Mouse (Mus musculus) spleen, adult 2 months (tissue): Measurements from ENCODE around the gene Slc12a4. TPM values are rescaled to one million over a fixed set of nuclear protein-coding genes. Genes with fewer than 3 reads are reported as not detected.

Experiments used
- DNase-seq, 2 experiments: peaks; one replicate each; pipeline versions ENCODE4 v3.0.0 to v3.0.0-alpha.2; 2012 to 2021; ENCODE audit warnings: low spot score in 2 of 2, low read depth in 1 of 2
- H3K27ac ChIP-seq: fragments of 200-500 bp; 2 replicates; pipeline ENCODE4 v1.5.1; 2012; ENCODE audit warnings: low read length, inconsistent platforms; ENCODE audit not compliant: insufficient read depth
- H3K27me3 ChIP-seq: fragments of 200-500 bp; 2 replicates; pipeline ENCODE4 v1.6.1; 2012; ENCODE audit warnings: mild to moderate bottlenecking, moderate library complexity, low read length, inconsistent platforms; ENCODE audit not compliant: control insufficient read depth, insufficient read depth
- H3K36me3 ChIP-seq: fragments of 200-500 bp; 2 replicates; pipeline ENCODE4 v1.6.1; 2012; ENCODE audit warnings: mild to moderate bottlenecking, low read length, inconsistent platforms; ENCODE audit not compliant: control insufficient read depth, insufficient read depth
- H3K4me1 ChIP-seq: fragments of 200-500 bp; 2 replicates; pipeline ENCODE4 v1.6.1; 2011; ENCODE audit warnings: inconsistent platforms; ENCODE audit not compliant: control insufficient read depth, insufficient read depth, insufficient read length
- H3K4me3 ChIP-seq: fragments of 200-500 bp; 2 replicates; pipeline ENCODE4 v1.5.1; 2011; ENCODE audit warnings: mild to moderate bottlenecking, inconsistent platforms; ENCODE audit not compliant: insufficient read depth, insufficient read length; ENCODE audit errors: extremely low read depth
- CTCF ChIP-seq: fragments of 200-500 bp; IDR thresholded peaks from 2 replicates; pipeline ENCODE4 v1.5.1; 2011; ENCODE audit warnings: mild to moderate bottlenecking, inconsistent platforms; ENCODE audit not compliant: insufficient read depth, insufficient read length, insufficient replicate concordance; ENCODE audit errors: extremely low read depth
- POLR2A ChIP-seq: fragments of 200-500 bp; IDR thresholded peaks from 2 replicates; pipeline ENCODE4 v1.6.1; 2011; ENCODE audit warnings: low read depth, low read length, inconsistent platforms
- WGBS: fragments of 180-500 bp; shearing (Covaris S2); methylation state at CpG from one replicate; pipeline ENCODE4 v1.1.7; 2018; 5-methylcytosine and 5-hydroxymethylcytosine counted together
- polyA plus RNA-seq: library from polyadenylated mRNA; depleted of rRNA; stranded (reverse); fragments of >200 nt; gene quantifications from 2 replicates; pipeline ENCODE4 v1.2.3, GENCODE M21; 2012; rRNA removed

Slc12a4 gene
- polyA plus RNA-seq, 1 experiment: 25.1 TPM

DNA sequence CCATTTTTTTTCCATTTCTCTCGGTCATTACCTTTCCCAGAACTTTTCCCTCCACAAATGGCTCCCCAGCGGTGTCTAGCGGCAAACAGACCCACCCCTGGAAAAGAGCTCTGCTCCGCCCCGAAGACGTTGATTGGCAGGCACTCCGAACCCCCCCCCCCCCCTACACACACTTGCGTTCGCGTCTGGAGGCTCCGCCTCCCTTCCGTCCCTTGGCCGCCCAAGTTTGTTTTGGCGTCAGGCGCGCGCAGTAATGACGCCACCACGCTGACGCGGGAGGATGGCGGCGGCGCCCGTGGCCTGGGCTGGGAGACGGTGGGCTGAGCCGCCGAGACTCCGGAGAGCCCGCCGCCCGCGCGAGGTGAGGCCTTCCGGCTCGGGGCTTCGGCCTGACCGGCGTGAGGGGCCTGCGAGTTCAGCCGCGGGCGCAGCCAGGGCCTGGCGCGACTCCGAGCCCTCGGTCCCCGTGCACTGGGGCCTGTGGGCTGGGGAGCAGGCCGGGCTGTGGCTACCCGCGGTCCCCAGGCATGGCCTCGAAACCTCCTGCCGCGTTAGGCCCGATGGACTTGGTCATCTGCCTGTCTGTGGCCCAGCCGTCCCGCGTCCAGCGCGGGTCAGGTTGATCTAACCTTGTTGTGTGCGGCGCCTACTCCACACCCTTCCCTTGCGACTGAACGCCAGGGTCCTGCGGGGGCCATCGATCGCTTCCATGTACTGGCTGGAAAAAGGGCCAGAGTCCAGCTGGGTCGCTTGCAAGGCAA is 65.5 kb downstream of the Slc12a4 start, which contains the start of gene Pskh1:
Gene Pskh1 (plus strand): TSS at position 262 of the 761 bp plus-strand sequence.
- no peak for TF ChIP-seq CTCF
- peak; percentile 26; the same call in 1 of the 2 replicates for TF ChIP-seq POLR2A
- DNase-seq: peak; percentile 87
- no peaks in the 10 kb centered on the region for H3K4me1 ChIP-seq
- WGBS: under 1% methylated on average over 68 of the region's 68 CpGs
- H3K4me3 ChIP-seq: peak within 1 kb of the TSS; percentile 91
- H3K36me3 ChIP-seq: no peaks in the 10 kb centered on the region
- H3K27ac ChIP-seq: peak within 1 kb of the TSS; percentile 84
- H3K27me3 ChIP-seq: no peaks in the 10 kb centered on the region

DNA sequence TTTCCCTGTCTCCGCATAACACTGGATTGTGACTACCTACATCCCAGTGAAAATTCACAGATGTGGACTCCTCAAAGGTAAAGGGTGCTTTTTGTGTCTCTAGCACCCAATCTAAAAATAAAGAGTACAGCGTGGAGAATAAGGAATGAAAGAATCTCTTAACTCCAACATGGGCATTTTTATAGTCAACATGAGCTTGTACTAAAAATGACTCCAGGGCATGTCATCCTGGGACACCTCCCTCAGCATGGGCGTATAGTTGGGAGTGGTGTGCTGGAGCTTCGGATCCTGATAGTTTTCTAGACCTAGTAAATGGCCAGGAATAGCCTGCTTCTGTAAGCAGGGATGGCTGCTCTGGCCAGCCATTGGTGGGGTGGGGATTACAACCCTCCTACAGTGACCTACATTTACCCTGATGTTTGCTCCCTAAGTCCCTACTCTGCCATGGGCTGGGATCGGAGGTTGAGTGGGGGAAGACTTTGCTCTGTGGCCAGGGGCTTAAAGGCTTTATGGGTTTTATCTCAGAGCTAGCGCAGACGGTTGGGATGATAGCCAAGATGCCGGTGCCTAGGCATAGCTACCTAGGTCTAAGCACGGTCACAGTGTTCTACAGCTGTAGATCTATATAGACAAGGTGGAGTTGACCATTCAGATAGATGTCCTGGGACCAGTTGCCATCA is 68.0 kb downstream of the Slc12a4 start:
- Histone ChIP-seq H3K36me3 (peaks cover 6% of the 10 kb centered on the region), H3K4me1 (no peaks in the 10 kb centered on the region), H3K27me3 (no peaks in the 10 kb centered on the region), H3K4me3 (no peak overlapping the region), H3K27ac (no peak overlapping the region)
- 89% methylated on average over 9 of the region's 9 CpGs for WGBS
- no peak for DNase-seq
- TF ChIP-seq POLR2A (no peak), CTCF (no peak)

Other genes starting within 250 kb of the Slc12a4 start
- gene Gfod2, start 207.4 kb downstream of the Slc12a4 start, polyA plus RNA-seq: 2.3 and 2.4 TPM in 2 replicates
- gene Ranbp10, start 138.7 kb downstream of the Slc12a4 start, polyA plus RNA-seq: 50.0 and 59.9 TPM in 2 replicates
- gene Tsnaxip1, start 138.4 kb downstream of the Slc12a4 start, polyA plus RNA-seq: 0.07 and 0.14 TPM in 2 replicates
- 14.2 and 16.4 TPM in 2 replicates for gene Cenpt, start 112.8 kb downstream of the Slc12a4 start, polyA plus RNA-seq
- 33.7 and 41.2 TPM in 2 replicates for gene Thap11, start 111.0 kb downstream of the Slc12a4 start, polyA plus RNA-seq
- gene Nutf2, start 105.5 kb downstream of the Slc12a4 start, polyA plus RNA-seq: 13.1 and 14.5 TPM in 2 replicates
- 71.3 and 90.0 TPM in 2 replicates for gene Edc4, start 85.2 kb downstream of the Slc12a4 start, polyA plus RNA-seq
- 3.0 and 3.1 TPM in 2 replicates for gene Nrn1l, start 72.5 kb downstream of the Slc12a4 start, polyA plus RNA-seq
- gene Pskh1, start 65.7 kb downstream of the Slc12a4 start, polyA plus RNA-seq: 24.3 and 30.3 TPM in 2 replicates
- gene Ctrl, start 32.2 kb downstream of the Slc12a4 start, polyA plus RNA-seq: 4,893 and 4,931 TPM in 2 replicates
- gene Psmb10, start 27.7 kb downstream of the Slc12a4 start, polyA plus RNA-seq: 228 and 357 TPM in 2 replicates
- 2.7 and 3.1 TPM in 2 replicates for gene Lcat, start 22.7 kb downstream of the Slc12a4 start, polyA plus RNA-seq
- 0.20 and 0.48 TPM in 2 replicates for gene Dpep3, start 13.3 kb upstream of the Slc12a4 start, polyA plus RNA-seq
- 5.1 and 7.1 TPM in 2 replicates for gene Dus2, start 25.2 kb upstream of the Slc12a4 start, polyA plus RNA-seq
- not detected in 2 replicates for gene Dpep2nb, start 39.9 kb upstream of the Slc12a4 start, polyA plus RNA-seq
- gene Ddx28, start 45.8 kb upstream of the Slc12a4 start, polyA plus RNA-seq: 6.6 and 9.5 TPM in 2 replicates
- 29.5 and 35.7 TPM in 2 replicates for gene Nfatc3, start 92.7 kb upstream of the Slc12a4 start, polyA plus RNA-seq
- 0.67 and 0.69 TPM in 2 replicates for gene Esrp2, start 170.9 kb upstream of the Slc12a4 start, polyA plus RNA-seq
- 24.6 and 35.4 TPM in 2 replicates for gene Pla2g15, start 184.3 kb upstream of the Slc12a4 start, polyA plus RNA-seq
- 22.4 and 22.6 TPM in 2 replicates for gene Slc7a6, start 202.8 kb upstream of the Slc12a4 start, polyA plus RNA-seq
- 18.8 and 22.2 TPM in 2 replicates for gene Slc7a6os, start 244.8 kb upstream of the Slc12a4 start, polyA plus RNA-seq
- 24.0 and 25.2 TPM in 2 replicates for gene Prmt7, start 244.8 kb upstream of the Slc12a4 start, polyA plus RNA-seq